ENCODE assay signal across 8 mouse cellular contexts in genomic region chr3:85987225-85987624, GRCm38 (mm10).
"Had no signal": no experiment of that assay in that cellular context is flagged by ENCODE, and none has a peak within 500 bp of the region (broad histone marks: within the 10 kb centered on the region; RNA-seq: fewer than 3 reads in every experiment).

No protein-coding gene starts in this region.

- DNase-seq: liver, postnatal 0 days; lung, adult 2 months; lung, postnatal 14 days; lung, postnatal 36 days; right cerebral cortex, postnatal 14 days; thymus, adult 2 months; thymus, postnatal 25 days; thymus, postnatal 4 days had no signal
